Mouse (Mus musculus) monocyte, adult 5-6 weeks (primary cell): ENCODE data around the gene Fcgr1. TPM values are rescaled to one million over a fixed set of nuclear protein-coding genes. Genes with fewer than 3 reads are reported as not detected.
"Not testable (repeated sequence)": the region's sequence is repeated elsewhere in the genome, so short reads cannot be mapped to it uniquely, and the experiment has no call there.

Experiments
- ATAC-seq: fragments of 153-309, 156-312 bp; replicated peaks from 2 replicates; pipeline ENCODE4 v1.8.0; 2017; ENCODE audit warnings: mild to moderate bottlenecking; ENCODE audit not compliant: low TSS enrichment, insufficient number of reproducible peaks, severe bottlenecking, poor library complexity, low FRiP score
- total RNA-seq: library from RNA; stranded (forward); fragments of 200-1000, 200-491, 200-594 nt; gene quantifications from 3 replicates; pipeline ENCODE4 v1.2.3, GENCODE M21; 2017

The Fcgr1 gene
- total RNA-seq, 1 experiment from 2014 or later = 12.6 TPM

DNA sequence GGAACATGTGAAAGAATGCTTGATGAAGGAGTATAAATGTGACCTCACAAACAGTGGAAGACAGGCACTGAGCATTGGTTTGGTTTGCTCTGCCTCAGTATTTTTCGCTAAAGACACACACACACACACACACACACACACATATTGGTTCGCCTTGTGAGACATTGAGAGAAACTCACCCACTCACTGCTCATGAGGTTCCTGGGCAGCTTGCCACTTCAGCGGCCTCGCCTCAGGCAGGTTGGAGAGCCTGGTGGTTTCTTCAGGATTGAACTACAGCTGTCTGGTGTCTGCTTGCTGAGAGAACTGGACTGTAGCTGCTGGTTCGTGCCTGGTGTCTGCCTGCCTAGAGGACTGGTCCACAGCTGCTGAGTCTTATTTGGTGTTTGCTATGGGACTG lies 33.5 kb downstream of the Fcgr1 start:
- no peak for ATAC-seq

DNA sequence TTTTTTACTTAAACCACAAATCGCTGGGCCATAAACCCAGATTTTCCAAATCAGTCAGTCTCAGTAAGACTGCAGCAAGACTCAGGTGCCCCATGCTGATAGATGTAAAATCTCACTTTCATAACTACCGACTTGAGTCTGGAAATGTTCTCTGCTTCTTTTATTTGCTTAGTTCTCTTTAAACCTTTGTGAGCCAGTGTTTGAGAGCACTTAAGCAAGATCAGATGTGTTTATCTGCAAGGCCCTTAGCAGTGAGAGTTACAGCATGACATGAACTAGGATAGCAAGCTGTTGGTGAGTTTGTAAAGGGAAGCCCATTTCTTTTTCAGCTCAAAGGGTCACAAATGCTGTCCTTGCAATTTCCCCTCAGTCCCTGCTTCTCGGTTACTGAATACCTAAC lies 36.6 kb downstream of the Fcgr1 start:
- no peak for ATAC-seq

DNA sequence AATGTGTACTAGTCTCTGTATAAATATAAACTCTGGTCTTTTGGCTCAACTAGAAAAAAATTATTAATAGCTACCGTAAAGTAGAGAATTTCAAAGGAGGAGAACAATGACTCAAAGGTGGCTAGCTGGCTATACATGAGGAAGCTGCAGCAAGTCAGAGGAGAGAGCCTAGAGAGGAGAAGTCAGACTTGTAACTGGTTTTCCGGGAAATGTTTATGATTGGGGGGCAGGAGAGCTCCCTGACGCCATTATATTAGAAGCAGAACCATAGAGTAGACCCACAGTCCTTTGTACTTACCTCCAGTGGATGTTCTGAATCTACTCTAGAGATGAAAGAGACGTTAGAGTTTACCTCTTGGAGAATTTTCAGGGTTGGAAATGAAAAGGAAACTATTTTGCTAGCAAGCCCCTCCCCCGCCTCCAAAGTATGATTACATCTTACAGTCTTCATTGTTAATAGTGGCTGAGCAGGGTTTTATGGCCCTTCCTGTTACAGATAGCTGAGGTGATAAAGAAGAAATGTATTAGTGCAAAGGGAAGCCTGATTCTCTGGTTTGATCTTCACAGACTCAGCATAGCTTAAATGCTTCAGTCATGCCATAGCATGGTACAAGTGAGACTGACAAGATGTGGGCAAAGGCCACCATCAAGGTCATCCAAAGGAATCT lies 37.7 kb downstream of the Fcgr1 start:
- ATAC-seq = no peak

DNA sequence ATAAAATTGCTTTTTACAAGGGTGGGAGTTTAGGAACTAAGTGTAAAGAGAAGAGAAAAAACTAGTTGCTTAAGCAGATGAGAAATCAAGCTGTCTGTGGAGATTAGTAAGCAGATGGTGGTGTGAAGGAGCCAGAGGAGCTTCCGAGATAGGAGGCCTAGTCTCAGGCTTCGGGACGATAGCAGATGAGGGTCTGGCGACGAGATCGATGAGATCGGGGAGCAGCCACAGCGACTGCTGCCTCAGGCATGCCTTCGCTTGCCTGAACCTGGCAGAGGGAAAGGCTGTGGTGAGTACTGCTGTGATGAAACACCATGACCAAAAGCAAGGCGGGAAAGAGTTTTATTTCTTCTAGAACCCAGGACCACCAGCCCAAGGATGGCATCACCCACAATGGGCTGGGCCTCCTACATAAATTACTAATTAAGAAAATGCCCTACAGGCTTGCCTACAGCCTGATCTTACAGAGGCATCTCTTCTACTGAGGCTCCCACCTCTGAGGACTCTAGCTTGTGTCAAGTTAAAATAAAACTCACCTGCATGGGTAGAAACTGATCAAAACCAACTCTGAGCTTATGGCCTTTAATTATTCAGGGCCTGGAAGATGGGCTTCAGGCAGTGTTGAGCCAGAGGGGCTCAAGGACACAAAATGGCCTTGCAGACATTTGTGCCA lies 39.0 kb downstream of the Fcgr1 start:
- ATAC-seq = no peak

DNA sequence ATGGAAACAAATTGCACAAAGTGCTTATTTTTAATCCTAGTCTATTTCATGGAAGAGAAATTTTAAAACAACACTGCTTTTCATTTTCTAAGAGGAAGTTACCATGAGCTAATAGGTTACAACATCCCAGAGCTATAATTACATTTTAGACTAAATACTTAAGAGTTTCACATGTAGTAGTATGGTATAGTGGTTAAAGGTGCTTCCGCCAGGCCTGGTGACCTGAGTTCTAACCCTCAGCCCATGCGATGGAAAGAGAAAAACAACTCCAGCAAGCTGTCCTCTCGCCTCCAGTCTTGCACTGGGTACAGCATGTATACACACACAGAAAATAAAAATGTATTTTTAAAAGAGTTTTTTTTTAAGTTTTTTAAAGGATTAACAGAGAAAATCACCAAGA lies 42.0 kb downstream of the Fcgr1 start:
- ATAC-seq = peak; percentile 86

DNA sequence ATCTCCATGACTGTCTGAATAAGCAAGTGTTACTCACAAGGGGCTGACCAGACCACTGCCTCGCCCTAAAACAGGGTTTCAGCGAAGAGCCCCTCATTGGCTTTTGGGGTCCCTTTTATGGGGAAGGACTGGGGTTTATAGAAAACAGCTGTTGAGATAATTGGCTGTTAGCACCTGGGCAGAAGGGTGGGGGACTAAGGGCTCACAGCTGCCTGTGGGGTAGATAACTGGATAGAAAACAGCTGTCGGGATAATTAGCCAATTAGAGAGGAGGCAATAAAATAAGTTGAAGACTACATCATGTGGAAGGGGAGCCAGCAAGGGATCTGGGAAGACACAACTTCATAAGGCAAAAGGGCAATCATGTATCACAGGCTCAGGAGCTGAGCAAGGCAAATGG lies 42.9 kb downstream of the Fcgr1 start:
- no peak for ATAC-seq

DNA sequence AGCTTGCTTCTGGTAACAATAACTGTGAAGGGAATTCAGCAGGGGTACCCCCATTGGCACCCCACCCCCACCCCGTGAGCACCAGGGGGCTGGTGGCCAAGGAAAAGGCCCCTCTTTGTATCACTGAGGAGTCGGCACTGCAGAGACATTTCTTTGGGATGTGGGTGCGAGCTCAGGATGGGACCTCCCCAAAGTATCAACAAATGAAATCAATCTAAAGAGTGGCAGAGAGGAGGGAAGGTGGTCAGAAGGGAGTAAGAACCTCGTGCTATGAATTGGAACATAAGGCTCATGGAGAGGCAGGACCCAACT lies 44.8 kb downstream of the Fcgr1 start:
- ATAC-seq = no peak

DNA sequence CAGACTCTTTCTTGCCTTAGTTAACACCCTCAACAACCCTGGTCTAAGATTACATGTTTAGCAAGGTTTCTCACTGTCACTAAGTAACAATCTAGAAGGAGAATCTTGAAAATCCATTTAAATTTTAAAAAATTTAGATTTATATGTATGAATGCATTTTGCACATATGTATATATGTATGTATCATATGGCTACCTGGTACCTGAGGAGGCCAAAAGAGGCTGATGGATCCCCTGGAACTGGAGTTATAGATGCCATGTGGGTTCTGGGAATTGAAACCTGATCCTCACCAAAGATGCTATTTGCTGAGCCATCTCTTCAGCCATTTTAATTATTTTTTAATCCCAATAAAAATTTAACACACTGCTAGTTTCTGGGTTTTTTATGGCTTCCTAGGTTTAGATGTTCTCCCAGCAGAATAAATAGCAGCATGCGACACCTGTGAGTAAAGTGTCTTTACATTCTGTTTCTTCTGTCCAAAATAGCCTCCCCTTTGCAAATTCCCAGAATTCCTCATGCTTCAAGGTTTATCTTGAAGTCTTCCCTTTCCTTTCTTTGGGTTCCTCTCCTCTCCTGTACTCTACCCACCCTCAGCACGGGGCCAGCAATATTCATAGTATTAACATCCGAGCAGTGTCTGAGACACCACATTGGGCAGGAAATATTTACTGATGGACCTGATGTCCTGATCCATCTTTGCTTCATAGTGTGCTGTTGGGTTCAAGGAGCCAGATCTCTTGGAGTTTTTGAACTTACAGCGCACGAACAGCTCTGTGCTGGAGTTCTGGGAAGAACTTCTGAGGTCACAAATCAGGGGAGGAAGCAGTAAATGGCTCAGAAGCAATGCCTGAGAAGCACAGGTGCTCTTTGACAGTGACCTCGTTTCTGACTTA lies 45.4 kb downstream of the Fcgr1 start:
- no peak for ATAC-seq

DNA sequence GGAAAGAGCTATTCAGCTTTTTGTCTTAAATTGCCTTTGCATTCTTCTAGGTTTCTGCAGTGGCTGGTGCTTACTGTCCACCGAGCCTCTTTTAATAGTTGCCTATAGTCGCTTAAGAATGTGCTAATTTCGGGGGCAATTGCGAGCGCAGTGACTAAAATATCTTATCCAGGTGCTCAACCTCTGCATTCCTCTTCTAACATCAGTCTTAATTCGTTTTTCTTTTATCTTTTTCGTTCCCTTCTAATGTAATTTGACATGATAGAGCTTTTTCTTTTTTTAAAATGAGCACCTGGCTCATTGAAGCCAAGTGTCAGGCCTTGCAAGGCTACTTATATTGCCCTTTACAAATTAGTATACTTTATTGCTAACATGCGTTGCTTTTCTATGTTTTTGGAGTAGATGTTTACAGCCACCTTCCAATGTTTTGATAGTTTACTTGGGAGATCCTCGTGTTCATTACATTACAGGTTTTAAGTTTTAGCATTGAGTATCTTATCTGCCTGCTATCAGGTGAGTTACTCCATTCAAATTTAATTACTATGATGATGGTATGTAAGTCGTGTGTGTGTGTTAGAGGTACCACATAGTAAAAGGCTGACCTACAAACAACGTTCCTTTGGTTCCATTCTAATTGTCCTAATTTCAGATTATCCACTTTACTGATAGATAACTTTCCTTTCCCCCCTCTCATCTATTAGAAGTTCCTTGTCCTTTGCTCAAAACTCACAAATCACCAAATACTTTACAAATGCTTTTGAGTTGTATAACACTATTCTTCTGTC lies 46.2 kb downstream of the Fcgr1 start:
- ATAC-seq = no peak

DNA sequence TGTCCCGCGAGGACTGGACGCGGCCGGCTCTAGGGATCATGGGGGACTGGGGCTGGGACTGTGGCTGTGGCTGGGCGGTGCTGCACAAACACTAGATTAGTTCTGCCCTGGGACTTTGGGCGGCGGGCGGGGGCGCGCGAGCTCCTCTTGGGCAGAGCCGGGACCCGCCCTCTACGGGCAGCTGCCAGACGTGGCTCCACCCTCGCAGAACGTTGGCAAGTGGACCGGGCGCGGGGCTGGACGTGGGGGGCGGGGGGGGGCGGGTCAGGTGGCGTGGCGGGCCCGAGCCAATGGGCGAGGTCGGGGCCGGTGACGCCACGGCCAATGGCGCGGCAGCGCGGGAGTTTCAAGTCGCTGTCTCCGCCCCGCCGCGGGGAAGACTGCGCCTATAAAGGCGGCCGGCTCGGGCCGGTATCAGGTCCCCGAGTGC lies 47.3 kb downstream of the Fcgr1 start, which contains the start of gene Hist2h3c1:
Gene Hist2h3c1 (plus strand): TSS at position 259 of the 430 bp plus-strand sequence.
- peak; percentile 81 for ATAC-seq

DNA sequence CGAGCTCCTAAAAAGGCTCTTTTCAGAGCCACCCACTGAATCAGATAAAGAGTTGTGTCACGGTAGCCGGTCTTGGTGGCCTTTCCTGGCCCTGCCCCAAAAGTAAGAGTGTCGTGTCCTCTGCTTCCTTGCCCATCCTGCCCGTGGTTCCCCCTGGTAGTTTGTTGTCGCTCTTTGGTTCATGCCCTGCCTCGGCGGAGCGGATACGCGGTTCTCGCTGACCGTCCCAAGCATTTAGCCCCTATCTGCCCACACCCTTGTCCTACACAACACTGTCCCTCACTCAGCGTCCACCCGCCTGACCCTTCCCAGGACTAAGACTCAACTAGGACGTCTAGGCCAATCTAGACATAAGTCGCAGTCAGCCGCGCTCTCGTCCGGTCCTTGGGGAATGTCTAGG lies 47.8 kb downstream of the Fcgr1 start:
- not testable (repeated sequence) for ATAC-seq

DNA sequence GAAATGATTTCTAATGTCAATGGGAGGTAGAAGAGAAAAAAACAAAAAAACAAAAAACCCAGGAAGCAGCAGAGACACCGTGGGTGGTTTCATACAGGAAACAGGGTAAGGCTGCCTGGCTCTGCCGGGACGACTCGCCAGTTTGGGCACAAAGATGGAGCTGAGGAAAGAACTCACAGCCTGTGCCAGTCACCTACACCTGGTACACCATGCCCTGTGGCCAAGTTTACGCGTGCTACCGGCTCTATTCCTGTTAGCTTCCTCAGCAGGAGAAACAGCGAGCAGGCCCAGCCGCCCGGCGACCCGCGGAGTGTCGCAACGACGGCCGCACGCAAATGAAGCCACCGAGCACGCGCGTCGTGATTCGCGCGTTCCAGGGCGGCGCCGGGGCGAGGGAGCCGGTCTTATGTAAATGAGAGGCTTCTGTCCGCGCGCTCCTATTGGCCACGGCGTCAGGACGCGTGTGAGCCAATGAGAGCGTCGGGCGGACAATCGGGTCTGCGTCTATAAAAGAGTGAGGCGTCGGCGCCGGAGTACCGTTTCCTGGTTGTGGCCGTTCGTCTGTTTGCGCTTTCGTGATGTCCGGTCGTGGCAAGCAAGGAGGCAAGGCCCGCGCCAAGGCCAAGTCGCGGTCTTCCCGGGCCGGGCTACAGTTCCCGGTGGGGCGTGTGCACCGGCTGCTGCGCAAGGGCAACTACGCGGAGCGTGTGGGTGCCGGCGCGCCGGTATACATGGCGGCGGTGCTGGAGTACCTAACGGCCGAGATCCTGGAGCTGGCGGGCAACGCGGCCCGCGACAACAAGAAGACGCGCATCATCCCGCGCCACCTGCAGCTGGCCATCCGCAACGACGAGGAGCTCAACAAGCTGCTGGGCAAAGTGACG lies 48.5 kb downstream of the Fcgr1 start, which contains the start of gene Hist2h2aa1:
Gene Hist2h2aa1 (plus strand): TSS at position 495 of the 884 bp plus-strand sequence.
- peak; percentile 85 for ATAC-seq

DNA sequence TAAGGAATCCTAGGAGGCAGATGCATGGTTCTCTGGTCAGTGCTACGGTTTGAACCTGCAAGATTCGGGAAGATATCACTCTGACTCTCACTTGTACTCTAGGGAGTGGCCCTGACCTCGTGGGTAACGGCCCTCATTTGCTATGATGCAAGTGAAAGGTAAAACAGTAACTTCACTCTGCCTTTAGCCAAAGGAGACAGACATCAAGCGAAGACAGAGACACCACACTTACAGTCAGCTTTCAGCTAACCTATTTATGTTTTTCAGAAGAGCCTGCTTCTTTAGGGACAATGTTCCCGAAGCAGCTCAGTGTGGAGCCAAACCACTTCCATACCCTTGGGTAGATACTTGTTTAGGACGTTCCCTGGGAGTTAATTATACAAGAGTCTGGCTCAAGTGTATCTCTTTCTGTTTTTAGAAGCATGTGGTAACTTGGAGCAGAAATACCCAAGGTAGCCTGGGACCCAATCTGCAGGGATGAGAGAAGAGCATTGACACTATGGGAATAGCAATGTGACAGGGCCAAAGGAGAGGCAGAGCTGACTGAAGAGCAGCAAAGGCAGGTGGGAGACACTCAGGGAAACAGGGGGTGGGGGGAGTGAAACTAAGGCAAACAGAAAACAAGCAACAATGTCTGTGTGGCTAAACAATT lies 49.7 kb downstream of the Fcgr1 start:
- no peak for ATAC-seq

DNA sequence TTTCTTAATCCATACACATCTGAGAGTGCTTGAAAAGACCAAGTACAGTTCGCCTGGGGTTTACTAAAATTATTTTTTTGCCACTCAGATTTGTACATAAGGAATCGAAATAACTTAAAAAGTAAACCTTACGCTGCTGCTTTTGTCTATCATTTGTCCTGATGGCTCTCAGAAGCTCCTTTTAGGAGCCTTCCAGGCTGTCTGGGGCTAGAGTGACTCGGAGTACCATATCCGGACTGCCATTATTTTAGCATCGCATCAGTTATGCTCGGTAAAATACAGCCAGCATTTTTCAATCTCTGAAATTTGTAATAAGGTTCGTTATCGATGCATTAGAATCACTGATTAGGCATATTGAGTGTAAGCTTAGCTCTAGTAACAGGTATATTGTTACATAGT lies 53.0 kb downstream of the Fcgr1 start:
- ATAC-seq = no peak

DNA sequence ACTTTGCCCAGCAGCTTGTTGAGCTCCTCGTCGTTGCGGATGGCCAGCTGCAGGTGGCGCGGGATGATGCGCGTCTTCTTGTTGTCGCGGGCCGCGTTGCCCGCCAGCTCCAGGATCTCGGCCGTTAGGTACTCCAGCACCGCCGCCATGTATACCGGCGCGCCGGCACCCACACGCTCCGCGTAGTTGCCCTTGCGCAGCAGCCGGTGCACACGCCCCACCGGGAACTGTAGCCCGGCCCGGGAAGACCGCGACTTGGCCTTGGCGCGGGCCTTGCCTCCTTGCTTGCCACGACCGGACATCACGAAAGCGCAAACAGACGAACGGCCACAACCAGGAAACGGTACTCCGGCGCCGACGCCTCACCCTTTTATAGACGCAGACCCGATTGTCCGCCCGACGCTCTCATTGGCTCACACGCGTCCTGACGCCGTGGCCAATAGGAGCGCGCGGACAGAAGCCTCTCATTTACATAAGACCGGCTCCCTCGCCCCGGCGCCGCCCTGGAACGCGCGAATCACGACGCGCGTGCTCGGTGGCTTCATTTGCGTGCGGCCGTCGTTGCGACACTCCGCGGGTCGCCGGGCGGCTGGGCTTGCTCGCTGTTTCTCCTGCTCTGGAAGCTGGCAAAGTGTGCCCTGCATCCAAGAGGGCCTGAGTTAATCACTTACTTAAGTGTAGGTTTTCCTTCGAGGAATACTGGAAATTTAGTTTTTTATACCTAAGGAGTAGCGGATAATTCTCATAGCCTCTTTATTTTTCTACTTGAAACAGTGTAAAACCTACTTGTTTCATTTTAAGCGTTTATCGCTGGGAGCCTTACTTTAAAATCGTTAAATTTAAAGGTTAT lies 53.6 kb downstream of the Fcgr1 start, which contains the start of gene Hist2h2aa2:
Gene Hist2h2aa2 (minus strand): TSS at position 328 of the 850 bp plus-strand sequence.
- peak; percentile 81 for ATAC-seq

DNA sequence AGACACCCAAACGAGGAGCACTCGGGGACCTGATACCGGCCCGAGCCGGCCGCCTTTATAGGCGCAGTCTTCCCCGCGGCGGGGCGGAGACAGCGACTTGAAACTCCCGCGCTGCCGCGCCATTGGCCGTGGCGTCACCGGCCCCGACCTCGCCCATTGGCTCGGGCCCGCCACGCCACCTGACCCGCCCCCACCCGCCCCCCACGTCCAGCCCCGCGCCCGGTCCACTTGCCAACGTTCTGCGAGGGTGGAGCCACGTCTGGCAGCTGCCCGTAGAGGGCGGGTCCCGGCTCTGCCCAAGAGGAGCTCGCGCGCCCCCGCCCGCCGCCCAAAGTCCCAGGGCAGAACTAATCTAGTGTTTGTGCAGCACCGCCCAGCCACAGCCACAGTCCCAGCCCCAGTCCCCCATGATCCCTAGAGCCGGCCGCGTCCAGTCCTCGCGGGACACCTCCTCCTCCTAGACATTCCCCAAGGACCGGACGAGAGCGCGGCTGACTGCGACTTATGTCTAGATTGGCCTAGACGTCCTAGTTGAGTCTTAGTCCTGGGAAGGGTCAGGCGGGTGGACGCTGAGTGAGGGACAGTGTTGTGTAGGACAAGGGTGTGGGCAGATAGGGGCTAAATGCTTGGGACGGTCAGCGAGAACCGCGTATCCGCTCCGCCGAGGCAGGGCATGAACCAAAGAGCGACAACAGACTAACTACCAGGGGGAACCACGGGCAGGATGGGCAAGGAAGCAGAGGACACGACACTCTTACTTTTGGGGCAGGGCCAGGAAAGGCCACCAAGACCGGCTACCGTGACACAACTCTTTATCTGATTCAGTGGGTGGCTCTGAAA lies 54.6 kb downstream of the Fcgr1 start, which contains the start of gene Hist2h3c2:
Gene Hist2h3c2 (minus strand): TSS at position 174 of the 840 bp plus-strand sequence.
- ATAC-seq = peak; percentile 80
